Mouse (Mus musculus) stomach, postnatal 0 days (tissue): ENCODE measurements around the gene Ccdc9b.

ENCODE experiments used
- CTCF ChIP-seq: IDR thresholded peaks from 2 replicates; pipeline ENCODE4 v1.5.1; 2016; ENCODE audit warnings: antibody characterized with exemption, low read depth, mild to moderate bottlenecking, moderate library complexity
- EP300 ChIP-seq: optimal IDR thresholded peaks from 2 replicates; pipeline ENCODE3; 2016; ENCODE audit warnings: antibody characterized with exemption

- TF ChIP-seq CTCF (no peak), EP300 (no peak)
Measured at GRCm38 (mm10) chr2:118726873-118727272, 35.6 kb downstream of the Ccdc9b start.
